Mouse (Mus musculus) embryo, embryonic 10 days (tissue): Measurements from ENCODE around the gene Sel1l3.

Source experiments
- DNase-seq: peaks from one replicate; pipeline ENCODE4 v3.0.0-alpha.2; 2015; ENCODE audit warnings: low spot score

The Sel1l3 gene

GRCm38 (mm10) chr5:53087452-53087851 lies 126.3 kb downstream of the Sel1l3 start:
- DNase-seq = no peak

DNA sequence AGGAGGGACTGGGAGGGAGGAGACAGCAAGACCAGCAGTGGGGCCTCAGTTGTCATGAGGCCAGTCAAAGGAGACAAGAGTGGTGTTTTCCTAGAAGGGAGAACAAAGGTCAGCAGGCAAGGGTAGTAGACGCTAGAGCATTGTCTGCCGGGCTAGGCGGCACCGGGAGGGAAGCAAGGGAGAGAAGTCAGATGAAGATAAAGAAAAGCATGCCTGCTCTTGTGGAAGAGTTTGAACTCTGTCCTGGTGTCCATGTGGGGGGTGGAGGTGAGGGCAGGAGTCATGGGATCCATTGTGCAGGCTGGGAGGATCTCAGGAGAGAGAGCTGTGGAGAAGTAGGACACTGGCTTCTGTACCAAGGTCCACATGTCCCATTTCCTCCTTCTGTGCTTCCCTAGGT lies 135.3 kb downstream of the Sel1l3 start:
- no peak for DNase-seq

DNA sequence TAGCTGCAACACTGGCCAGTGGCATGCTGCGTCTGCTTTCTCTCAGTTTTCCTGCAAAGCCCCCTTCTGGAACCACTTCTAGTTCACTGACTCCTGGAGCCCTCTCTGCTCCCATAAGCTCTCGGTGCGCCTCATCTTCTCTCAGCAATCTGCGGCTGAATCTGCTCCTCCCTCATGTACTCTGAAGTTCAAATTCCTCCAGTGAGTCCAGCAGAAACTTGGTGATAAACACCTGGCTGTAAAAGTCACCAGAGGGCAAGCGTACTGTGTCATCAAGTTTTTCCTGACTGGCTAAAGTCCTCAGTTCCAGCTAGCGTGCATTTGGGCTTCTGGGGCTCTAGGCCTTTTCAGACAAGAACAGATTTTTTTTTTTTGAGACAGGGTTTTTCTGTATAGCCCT lies 139.2 kb downstream of the Sel1l3 start:
- DNase-seq = no peak

DNA sequence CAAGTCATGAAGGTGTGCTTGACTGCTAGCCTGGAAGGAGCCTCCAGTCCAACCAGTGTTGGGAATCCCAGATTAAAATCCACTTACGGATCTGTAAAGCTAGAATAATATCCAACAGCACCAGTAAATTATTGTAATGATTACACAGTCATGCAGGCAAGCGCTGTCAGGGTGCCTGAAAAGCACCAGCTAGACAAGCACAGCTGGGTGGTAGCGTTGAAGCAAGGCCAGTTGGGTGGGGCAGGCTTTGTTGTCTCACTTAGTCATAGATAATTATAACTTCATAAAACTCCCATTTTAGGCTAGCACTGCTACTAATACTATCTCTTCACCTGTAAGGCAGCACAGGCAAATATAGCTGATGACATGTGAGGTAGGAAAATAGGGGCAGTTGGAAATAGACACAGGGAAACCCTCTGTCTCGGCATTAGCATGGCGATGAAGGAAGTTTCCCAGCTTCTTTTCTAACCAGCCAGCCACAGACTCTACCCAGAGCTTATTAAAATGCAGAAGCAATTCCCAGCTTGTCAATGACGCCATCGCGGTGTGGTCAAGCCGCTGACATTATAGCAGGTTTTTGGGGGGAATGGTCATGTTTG lies 152.1 kb downstream of the Sel1l3 start:
- DNase-seq = no peak
